Mouse (Mus musculus) CH12.LX (cell line): ENCODE results near the gene Astn2. TPM values are rescaled to one million over a fixed set of nuclear protein-coding genes. Genes with fewer than 3 reads are reported as not detected.

Experiments
- DNase-seq: peaks from one replicate; pipeline ENCODE4 v3.0.0-alpha.2; 2013; ENCODE audit errors: extremely low read depth
- H3K27ac ChIP-seq: 2 replicates; pipeline ENCODE4 v1.5.1; 2012; ENCODE audit warnings: low read depth, mild to moderate bottlenecking, control low read depth, moderate library complexity; ENCODE audit not compliant: insufficient read depth
- H3K27me3 ChIP-seq: replicated peaks from 2 replicates; pipeline ENCODE3; 2012; ENCODE audit warnings: inconsistent platforms
- H3K36me3 ChIP-seq, 2 experiments: replicated peaks in 1 of 2; 2 replicates each; pipeline versions ENCODE3 to v1.6.1; 2012; ENCODE audit warnings: inconsistent platforms in 1 of 2, low read length in 1 of 2, mild to moderate bottlenecking in 1 of 2, mixed read lengths in 1 of 2, moderate library complexity in 1 of 2; ENCODE audit not compliant: control insufficient read depth in 1 of 2, insufficient read depth in 1 of 2
- H3K4me1 ChIP-seq, 2 experiments: 2 replicates each; pipeline ENCODE4 v1.6.1; 2012; ENCODE audit warnings: inconsistent platforms in 1 of 2, moderate library complexity in 1 of 2; ENCODE audit not compliant: insufficient read depth in 2 of 2, control insufficient read depth in 1 of 2
- H3K4me2 ChIP-seq: 2 replicates; pipeline ENCODE4 v1.6.1; 2012; ENCODE audit warnings: low read depth, mild to moderate bottlenecking, control low read depth; ENCODE audit not compliant: poor library complexity, insufficient read depth, severe bottlenecking
- H3K4me3 ChIP-seq, 3 experiments: fragments of 150-350 bp in 1 of 3; sonication (generic) in 1 of 3; replicated peaks in 1 of 3; 2 replicates each; pipeline versions ENCODE3 to v1.5.1; 2011 to 2012; ENCODE audit warnings: low read depth in 2 of 3, low read length in 2 of 3, mild to moderate bottlenecking in 2 of 3, moderate library complexity in 2 of 3, control low read depth in 1 of 3, improper control_type of control experiment in 1 of 3, inconsistent platforms in 1 of 3, mixed read lengths in 1 of 3; ENCODE audit not compliant: poor library complexity in 1 of 3
- H3K79me2 ChIP-seq: replicated peaks from 2 replicates; pipeline ENCODE4 v1.6.1; 2012; ENCODE audit warnings: mild to moderate bottlenecking, moderate library complexity; ENCODE audit not compliant: control insufficient read depth, poor library complexity, insufficient read depth, severe bottlenecking; ENCODE audit errors: extremely low read depth
- H3K9ac ChIP-seq: 2 replicates; pipeline ENCODE4 v1.6.1; 2012; ENCODE audit warnings: low read depth, mild to moderate bottlenecking, control low read depth, moderate library complexity; ENCODE audit not compliant: insufficient read depth
- H3K9me3 ChIP-seq: replicated peaks from 2 replicates; pipeline ENCODE3; 2012; ENCODE audit warnings: low read length, inconsistent platforms, mixed read lengths
- CHD1 ChIP-seq: IDR thresholded peaks from 2 replicates; pipeline ENCODE4 v1.6.1; 2012; ENCODE audit warnings: low read depth, low read length, improper control_type of control experiment, inconsistent platforms
- CHD2 ChIP-seq: IDR thresholded peaks from 2 replicates; pipeline ENCODE4 v1.6.1; 2011; ENCODE audit warnings: low read length, improper control_type of control experiment
- CTCF ChIP-seq, 2 experiments: IDR thresholded peaks in 1 of 2; conservative IDR thresholded peaks in 1 of 2; 2 replicates each; pipeline ENCODE4 v1.5.1; 2011 to 2012; ENCODE audit warnings: low read depth in 2 of 2, low read length in 2 of 2, improper control_type of control experiment in 1 of 2, inconsistent platforms in 1 of 2, mild to moderate bottlenecking in 1 of 2, moderate library complexity in 1 of 2
- E2F4 ChIP-seq: IDR thresholded peaks from 2 replicates; pipeline ENCODE4 v1.6.1; 2011; ENCODE audit warnings: low read depth, low read length, improper control_type of control experiment; ENCODE audit not compliant: insufficient replicate concordance
- ETS1 ChIP-seq: conservative IDR thresholded peaks from 2 replicates; pipeline ENCODE4 v1.6.1; 2012; ENCODE audit warnings: low read depth, mild to moderate bottlenecking, inconsistent platforms, low read length, improper control_type of control experiment, moderate library complexity
- MAX ChIP-seq: IDR thresholded peaks from 2 replicates; pipeline ENCODE4 v1.6.1; 2011; ENCODE audit warnings: low read length, improper control_type of control experiment
- MAZ ChIP-seq: IDR thresholded peaks from 2 replicates; pipeline ENCODE4 v1.6.1; 2012; ENCODE audit warnings: low read depth, mild to moderate bottlenecking, inconsistent platforms, low read length, improper control_type of control experiment, moderate library complexity
- MEF2A ChIP-seq: IDR thresholded peaks from 2 replicates; pipeline ENCODE4 v1.6.1; 2014; ENCODE audit warnings: low read depth, mild to moderate bottlenecking, inconsistent platforms, low read length, improper control_type of control experiment, borderline replicate concordance
- MXI1 ChIP-seq: IDR thresholded peaks from 2 replicates; pipeline ENCODE4 v1.6.1; 2011; ENCODE audit warnings: mild to moderate bottlenecking, low read depth, low read length, improper control_type of control experiment
- MYC ChIP-seq: IDR thresholded peaks from 2 replicates; pipeline ENCODE4 v1.6.1; 2011; ENCODE audit warnings: low read depth, mild to moderate bottlenecking, improper control_type of control experiment, low read length
- NELFE ChIP-seq: IDR thresholded peaks from 2 replicates; pipeline ENCODE4 v1.6.1; 2011; ENCODE audit warnings: low read depth, low read length, improper control_type of control experiment
- NRF1 ChIP-seq: IDR thresholded peaks from 2 replicates; pipeline ENCODE4 v1.6.1; 2014; ENCODE audit warnings: low read depth, mild to moderate bottlenecking, inconsistent platforms, low read length, improper control_type of control experiment, moderate library complexity
- POLR2A ChIP-seq: IDR thresholded peaks from 2 replicates; pipeline ENCODE4 v1.6.1; 2011; ENCODE audit warnings: low read depth, mild to moderate bottlenecking, improper control_type of control experiment, low read length
- SIN3A ChIP-seq: IDR thresholded peaks from 2 replicates; pipeline ENCODE4 v1.6.1; 2012; ENCODE audit warnings: low read length, improper control_type of control experiment, inconsistent platforms
- USF1 ChIP-seq: IDR thresholded peaks from 2 replicates; pipeline ENCODE4 v1.6.1; 2014; ENCODE audit warnings: low read depth, mild to moderate bottlenecking, inconsistent platforms, low read length, improper control_type of control experiment
- ZMIZ1 ChIP-seq: IDR thresholded peaks from 2 replicates; pipeline ENCODE4 v1.6.1; 2012; ENCODE audit warnings: low read depth, mild to moderate bottlenecking, inconsistent platforms, low read length, improper control_type of control experiment
- dilution Hi-C: fragments of 300-500 bp; cut with MboI; formaldehyde crosslinking; loops from 2 replicates; pipeline ENCODE4 v1.14.3; 2020; ENCODE audit warnings: low sequenced_read_pairs; ENCODE audit not compliant: extremely low pct_unique_long_range_greater_than_20kb, extremely low pct_ligation_motif_present
- in situ Hi-C: fragments of 300-500 bp; cut with MboI; formaldehyde crosslinking; loops from 3 replicates; pipeline ENCODE4 v1.14.3; 2019; ENCODE audit warnings: low sequenced_read_pairs, low pct_ligation_motif_present, low pct_unique_long_range_greater_than_20kb, mixed read lengths
- polyA plus RNA-seq: library from polyadenylated mRNA; unstranded; fragments of >175 nt; gene quantifications from 2 replicates; pipeline ENCODE4 v1.2.1, GENCODE M21; 2012; ENCODE audit warnings: low read depth; ENCODE audit not compliant: insufficient read length
- total RNA-seq, 2 experiments: library from RNA; depleted of rRNA; stranded (reverse); fragments of 300-350 nt in 1 of 2; fragments of >200 nt in 1 of 2; gene quantifications; 2 replicates each; pipeline ENCODE4 v1.2.3; 2012 to 2014

Gene Astn2
- total and polyA plus RNA-seq, 3 experiments, result not detected

GRCm38 (mm10) chr4:65839550-65840000, 564.8 kb downstream of the Astn2 start:
- H3K27ac ChIP-seq, result no peak overlapping the region
- in situ Hi-C loops (no loop called here), dilution Hi-C loops (no loop called here)
- H3K9me3 ChIP-seq, result peaks cover 67% of the 10 kb centered on the region
- no peaks in the 10 kb centered on the region for H3K36me3 ChIP-seq
- no peak overlapping the region for H3K9ac ChIP-seq
- no peaks in the 10 kb centered on the region for H3K4me1 ChIP-seq
- no peak for DNase-seq
- H3K79me2 ChIP-seq, result no peaks in the 10 kb centered on the region
- H3K4me2 ChIP-seq, result no peak overlapping the region
- no peak overlapping the region for H3K4me3 ChIP-seq
- no peaks in the 10 kb centered on the region for H3K27me3 ChIP-seq
- TF ChIP-seq NRF1, result no peak
- no peak for TF ChIP-seq E2F4
- TF ChIP-seq SIN3A, result no peak
- no peak for TF ChIP-seq ZMIZ1
- no peak for TF ChIP-seq ETS1
- no peak for TF ChIP-seq MAZ
- TF ChIP-seq MEF2A, result no peak
- no peak for TF ChIP-seq MYC
- no peak for TF ChIP-seq CHD2
- TF ChIP-seq POLR2A, result no peak
- no peak for TF ChIP-seq NELFE
- TF ChIP-seq CHD1, result no peak
- TF ChIP-seq MAX, result no peak

GRCm38 (mm10) chr4:65838781-65839180, 565.6 kb downstream of the Astn2 start:
- no peak overlapping the region for H3K9ac ChIP-seq
- no peaks in the 10 kb centered on the region for H3K27me3 ChIP-seq
- H3K79me2 ChIP-seq, result no peaks in the 10 kb centered on the region
- no peak overlapping the region for H3K27ac ChIP-seq
- no peak overlapping the region for H3K4me2 ChIP-seq
- no peaks in the 10 kb centered on the region for H3K36me3 ChIP-seq
- no peak for DNase-seq
- no peak for TF ChIP-seq USF1
- TF ChIP-seq CHD1, result no peak
- TF ChIP-seq MXI1, result no peak
- TF ChIP-seq CTCF (conservative IDR thresholded peaks at IDR 0.05 in 1 of 2, IDR thresholded peaks at IDR 0.05 in 1 of 2; ENCODE audit: low read depth in 2 of 2, low read length in 2 of 2), result no peak
- TF ChIP-seq E2F4, result no peak
- no peaks in the 10 kb centered on the region for H3K4me1 ChIP-seq
- peaks cover 68% of the 10 kb centered on the region for H3K9me3 ChIP-seq
- in situ Hi-C loops, result no loop called here
- dilution Hi-C loops, result no loop called here
- H3K4me3 ChIP-seq, result no peak overlapping the region
